Mouse (Mus musculus) gastrocnemius, postnatal 25 days (tissue): ENCODE measurements at regions not wholly inside any gene's neighbourhood (a gene's known extent, or its start where the extent isn't known, plus 50 kb on each side); places are given as distances from the start of the nearest gene placed in this dataset.

Experiments used
- DNase-seq: peaks from one replicate; pipeline ENCODE4 v3.0.0; 2022

- DNase-seq = no peak
These were observed 81.2 kb upstream of the Galnt5 start for GRCm38 (mm10) chr2:57916375-57917023.

- DNase-seq = no peak
These were observed 80.0 kb upstream of the Galnt5 start for GRCm38 (mm10) chr2:57917721-57918120.

GRCm38 (mm10) chr2:57919102-57919731 lies 78.5 kb upstream of the Galnt5 start:
- DNase-seq = no peak

GRCm38 (mm10) chr2:57934062-57934822 lies 63.4 kb upstream of the Galnt5 start:
- DNase-seq = no peak
